Mouse (Mus musculus): ENCODE measurements around the gene Dvl2. TPM values are rescaled to one million over a fixed set of nuclear protein-coding genes. Genes with fewer than 3 reads are reported as not detected.
"Not testable (repeated sequence)": the region's sequence is repeated elsewhere in the genome, so short reads cannot be mapped to it uniquely, and the experiment has no call there.

Dvl2 gene
- polyA plus RNA-seq (2015; fragmentation: Nextera tagmentation; extraction: Ambion mirVana) = 55.0 and 56.8 TPM in 2 replicates

DNA sequence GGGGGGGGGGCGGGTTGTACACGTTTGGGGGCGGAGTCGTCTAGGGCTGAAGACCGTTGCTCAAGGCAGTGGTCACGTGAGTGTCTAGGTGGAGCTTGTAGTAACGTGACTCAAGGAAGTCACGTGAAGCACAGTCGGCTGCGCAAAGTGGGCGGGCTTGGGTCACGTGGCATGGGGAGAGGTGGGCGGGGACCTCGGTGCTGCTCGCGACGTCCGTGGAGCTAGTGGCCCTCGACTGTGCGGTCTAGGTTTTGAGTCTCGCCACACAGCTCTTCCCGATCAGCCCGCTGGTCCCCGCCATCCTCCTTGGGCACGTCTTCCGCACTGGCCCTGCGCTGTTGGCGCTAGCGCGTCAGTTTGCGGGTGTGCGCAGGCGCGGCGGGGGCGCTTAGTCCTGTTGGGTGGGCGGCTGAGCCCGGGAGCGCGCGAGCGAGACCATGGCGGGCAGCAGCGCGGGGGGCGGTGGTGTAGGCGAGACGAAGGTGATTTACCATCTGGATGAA is at the start of gene Dvl2:
TSS of gene Dvl2 (plus strand) at position 200 of the 503 bp plus-strand sequence.
- H3K4me1 ChIP-seq = peaks cover 54% of the 10 kb centered on the region
- H3K27ac ChIP-seq = peak within 1 kb of the TSS; percentile 97
- H3K4me2 ChIP-seq = peak within 1 kb of the TSS; percentile 88
- H3K9ac ChIP-seq = peak within 1 kb of the TSS; percentile 89
- no peaks in the 10 kb centered on the region for H3K9me3 ChIP-seq
- peaks cover 37% of the 10 kb centered on the region for H3K36me3 ChIP-seq
- under 1% methylated on average over 48 of the region's 48 CpGs for WGBS
- peak; percentile 59 for ATAC-seq (ENCODE audit: insufficient number of reproducible peaks, insufficient read depth, low FRiP score, low TSS enrichment, low read depth)
- H3K4me3 ChIP-seq = peak within 1 kb of the TSS; percentile 80
- no peaks in the 10 kb centered on the region for H3K27me3 ChIP-seq

DNA sequence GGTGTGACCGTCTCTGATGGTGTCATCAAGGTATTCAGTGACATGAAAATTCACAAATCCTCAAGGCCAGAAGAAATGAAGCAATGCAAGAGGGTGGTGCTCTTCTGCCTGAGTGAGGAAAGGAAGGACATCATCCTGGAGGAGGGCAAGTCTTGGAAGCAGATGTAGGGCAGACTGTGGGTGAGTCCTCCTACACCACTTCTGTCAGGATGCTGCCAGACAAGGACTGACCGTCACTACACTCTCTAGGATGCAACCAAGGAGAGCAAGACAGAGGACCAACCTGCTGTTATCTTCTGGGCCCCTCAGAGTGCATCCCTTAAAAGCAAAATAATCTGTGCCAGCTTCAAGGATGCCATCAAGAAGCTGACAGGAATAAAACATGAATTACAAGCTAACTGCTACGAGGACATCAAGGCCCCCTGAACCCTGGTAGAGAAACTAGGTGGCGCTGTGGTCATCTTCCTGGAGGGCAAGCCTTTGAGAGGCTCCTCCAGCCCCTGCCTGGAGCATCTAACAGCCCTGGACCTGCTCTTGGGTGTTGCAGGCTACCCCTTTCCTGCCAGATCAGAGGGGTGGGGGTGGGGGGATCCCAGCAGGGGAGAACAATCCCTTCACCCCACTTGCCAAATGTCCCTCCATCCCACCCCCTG is 49.5 kb upstream of the Dvl2 start:
- WGBS = 41% methylated on average over 4 of the region's 4 CpGs
- no peak overlapping the region for H3K9ac ChIP-seq
- H3K36me3 ChIP-seq = peaks cover 4% of the 10 kb centered on the region
- no peak overlapping the region for H3K4me3 ChIP-seq
- H3K9me3 ChIP-seq = no peaks in the 10 kb centered on the region
- no peaks in the 10 kb centered on the region for H3K27me3 ChIP-seq
- H3K4me2 ChIP-seq = no peak overlapping the region
- H3K27ac ChIP-seq = no peak overlapping the region
- H3K4me1 ChIP-seq = peaks cover 21% of the 10 kb centered on the region
- ATAC-seq (ENCODE audit: insufficient number of reproducible peaks, insufficient read depth, low FRiP score, low TSS enrichment, low read depth) = no peak

DNA sequence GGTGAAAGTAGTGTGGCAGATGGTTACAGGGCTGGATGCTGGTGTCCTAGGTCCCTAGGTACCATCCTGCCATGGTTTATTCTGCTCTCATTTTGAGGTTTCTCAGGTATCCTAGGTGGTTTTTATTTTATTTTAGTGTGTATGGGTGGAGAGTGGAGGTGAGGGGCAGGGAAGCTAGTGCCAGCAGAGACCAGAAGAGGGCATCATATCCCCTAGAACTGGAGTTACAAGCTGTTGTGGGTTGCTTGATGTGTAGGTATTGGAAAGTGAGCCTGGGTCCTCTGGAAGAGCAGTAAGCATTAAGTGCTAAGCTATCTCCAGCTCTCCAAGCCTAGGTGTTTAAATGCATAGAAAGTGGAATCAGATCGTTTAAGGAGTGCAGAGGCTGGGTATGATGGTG is 48.1 kb upstream of the Dvl2 start:
- Histone ChIP-seq H3K9me3 (no peaks in the 10 kb centered on the region), H3K4me1 (peaks cover 7% of the 10 kb centered on the region), H3K9ac (no peak overlapping the region), H3K36me3 (no peaks in the 10 kb centered on the region), H3K27ac (no peak overlapping the region), H3K4me2 (no peak overlapping the region), H3K27me3 (no peaks in the 10 kb centered on the region), H3K4me3 (no peak overlapping the region)
- no peak for ATAC-seq (ENCODE audit: insufficient number of reproducible peaks, insufficient read depth, low FRiP score, low TSS enrichment, low read depth)
- 41% methylated on average over 1 of the region's 1 CpGs for WGBS

DNA sequence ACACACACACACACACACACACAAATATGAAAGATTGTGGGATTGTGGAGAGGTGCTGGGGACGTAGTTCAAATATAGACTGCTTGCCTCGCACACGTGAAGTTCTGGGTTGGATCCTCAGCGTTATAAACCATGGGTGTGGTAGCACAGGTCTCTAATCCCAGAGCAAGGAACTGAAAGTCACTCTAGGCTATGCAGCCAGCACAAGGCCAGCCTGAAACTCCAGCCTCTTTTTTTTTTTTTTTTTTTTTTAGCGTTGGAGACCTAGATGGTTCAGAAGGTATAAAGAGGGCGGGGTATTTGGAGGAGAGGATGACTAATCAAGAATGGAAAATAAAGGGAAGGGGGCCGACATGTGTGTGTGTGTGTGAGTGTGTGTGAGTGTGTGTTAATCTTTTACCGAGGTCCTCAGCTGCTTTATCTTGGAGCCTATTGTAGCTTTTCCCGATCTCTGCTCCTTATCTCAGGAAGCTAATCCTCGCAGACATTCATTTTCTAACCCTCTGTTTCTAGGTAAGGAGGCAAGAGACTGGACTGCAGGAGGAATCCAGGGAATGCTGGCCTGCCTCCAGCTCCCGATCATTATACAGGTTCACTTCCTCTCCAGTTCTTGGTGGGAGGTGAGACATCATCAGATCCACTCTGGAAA is 47.0 kb upstream of the Dvl2 start:
- Histone ChIP-seq H3K4me1 (peaks cover 4% of the 10 kb centered on the region; the same call in 1 of the 2 replicates), H3K4me2 (no peak overlapping the region), H3K9ac (no peak overlapping the region), H3K4me3 (no peak overlapping the region), H3K36me3 (no peaks in the 10 kb centered on the region), H3K9me3 (no peaks in the 10 kb centered on the region), H3K27me3 (no peaks in the 10 kb centered on the region), H3K27ac (no peak overlapping the region)
- 62% methylated on average over 11 of the region's 11 CpGs for WGBS
- ATAC-seq (ENCODE audit: insufficient number of reproducible peaks, insufficient read depth, low FRiP score, low TSS enrichment, low read depth) = no peak

DNA sequence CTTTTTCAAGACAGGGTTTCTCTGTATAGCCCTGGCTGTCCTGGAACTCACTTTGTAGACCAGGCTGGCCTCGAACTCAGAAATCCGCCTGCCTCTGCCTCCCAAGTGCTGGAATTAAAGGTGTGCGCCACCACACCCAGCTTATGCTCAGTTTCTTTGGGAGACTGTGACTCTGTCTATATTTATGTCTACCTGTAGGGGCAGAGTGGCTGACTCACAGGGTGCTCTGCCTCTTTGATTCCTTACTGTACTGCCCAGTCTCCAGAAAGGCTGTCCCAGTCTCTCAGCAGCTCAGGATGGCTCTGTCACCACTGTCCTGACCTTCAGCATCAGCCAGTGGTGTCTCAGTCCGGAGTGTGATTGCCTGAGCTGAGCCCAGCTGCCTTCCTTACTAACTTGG is 44.8 kb upstream of the Dvl2 start:
- H3K36me3 ChIP-seq; H3K9ac ChIP-seq; ATAC-seq (ENCODE audit: insufficient number of reproducible peaks, insufficient read depth, low FRiP score, low TSS enrichment, low read depth); H3K27ac ChIP-seq; H3K9me3 ChIP-seq; H3K4me3 ChIP-seq; H3K27me3 ChIP-seq; H3K4me2 ChIP-seq; H3K4me1 ChIP-seq: not testable (repeated sequence)
- WGBS = 73% methylated on average over 4 of the region's 4 CpGs

DNA sequence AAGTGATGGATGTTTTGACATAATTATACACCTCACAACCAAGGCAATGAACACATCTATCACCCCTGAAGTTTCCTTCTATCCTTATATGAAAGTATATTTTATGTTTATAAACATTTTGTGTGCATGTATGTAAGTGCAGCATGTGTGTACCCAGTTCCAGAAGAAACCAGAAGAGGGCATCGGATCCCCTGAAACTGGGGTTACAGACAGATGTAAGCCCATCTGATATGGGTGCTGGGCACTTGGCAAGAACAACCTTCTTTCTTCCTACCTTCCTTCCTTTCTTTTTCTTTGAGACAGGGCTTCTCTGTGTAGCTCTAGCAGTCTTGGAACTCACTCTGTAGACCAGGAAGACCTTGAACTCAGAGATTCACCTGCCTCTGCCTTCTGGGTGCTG is 44.2 kb upstream of the Dvl2 start:
- H3K27ac ChIP-seq = no peak overlapping the region
- no peaks in the 10 kb centered on the region for H3K9me3 ChIP-seq
- no peak overlapping the region for H3K9ac ChIP-seq
- H3K4me1 ChIP-seq = no peaks in the 10 kb centered on the region
- ATAC-seq (ENCODE audit: insufficient number of reproducible peaks, insufficient read depth, low FRiP score, low TSS enrichment, low read depth) = no peak
- 83% methylated on average over 1 of the region's 1 CpGs for WGBS
- H3K4me3 ChIP-seq = no peak overlapping the region
- H3K4me2 ChIP-seq = no peak overlapping the region
- H3K27me3 ChIP-seq = peaks cover 6% of the 10 kb centered on the region; the same call in 1 of the 2 replicates
- no peaks in the 10 kb centered on the region for H3K36me3 ChIP-seq

DNA sequence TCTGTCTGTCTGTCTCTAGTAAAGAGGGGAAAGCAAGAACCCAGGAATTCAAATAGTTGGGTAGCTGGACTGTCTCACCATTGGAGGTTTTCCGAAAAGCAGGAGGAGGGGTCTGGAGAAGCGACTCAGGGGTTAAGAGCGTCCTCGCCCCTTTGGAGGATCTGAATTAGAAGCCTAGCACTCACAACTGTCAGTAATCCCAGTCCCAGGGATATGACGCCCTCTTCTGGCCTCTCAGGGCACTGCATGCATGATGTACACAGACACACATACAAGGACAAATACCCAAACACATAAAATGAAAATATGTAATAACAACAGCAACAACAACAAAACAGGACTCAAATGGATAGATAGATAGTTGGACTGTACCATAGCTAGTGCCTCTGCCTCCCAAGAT is 39.8 kb upstream of the Dvl2 start:
- Histone ChIP-seq H3K9me3 (no peaks in the 10 kb centered on the region), H3K9ac (no peak overlapping the region), H3K27me3 (peaks cover 49% of the 10 kb centered on the region), H3K27ac (no peak overlapping the region), H3K4me1 (peaks cover 5% of the 10 kb centered on the region; the same call in 1 of the 2 replicates), H3K4me2 (no peak overlapping the region), H3K36me3 (no peaks in the 10 kb centered on the region), H3K4me3 (no peak overlapping the region)
- ATAC-seq (ENCODE audit: insufficient number of reproducible peaks, insufficient read depth, low FRiP score, low TSS enrichment, low read depth) = no peak
- 25% methylated on average over 5 of the region's 5 CpGs for WGBS

DNA sequence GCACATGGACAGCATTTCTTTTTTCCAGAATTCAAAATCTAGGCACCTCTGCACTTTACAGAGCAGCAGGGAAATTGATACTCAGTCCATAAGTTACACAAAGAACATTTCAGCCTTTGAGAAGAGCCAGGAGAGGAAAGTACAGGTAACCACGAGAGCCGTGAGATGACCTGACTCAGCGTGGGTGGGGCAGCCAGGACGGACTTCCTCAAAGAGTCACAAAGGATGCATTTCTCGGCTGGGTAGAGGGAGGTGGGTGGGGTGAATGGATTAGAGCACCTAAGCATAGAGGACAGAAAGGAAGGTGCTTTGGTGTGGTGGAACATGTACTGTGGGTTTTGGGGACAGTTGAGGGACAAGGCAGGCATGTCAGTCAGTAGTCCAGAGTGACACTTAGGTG is 38.6 kb upstream of the Dvl2 start:
- 41% methylated on average over 5 of the region's 5 CpGs for WGBS
- no peaks in the 10 kb centered on the region for H3K9me3 ChIP-seq
- peaks cover 62% of the 10 kb centered on the region for H3K27me3 ChIP-seq

DNA sequence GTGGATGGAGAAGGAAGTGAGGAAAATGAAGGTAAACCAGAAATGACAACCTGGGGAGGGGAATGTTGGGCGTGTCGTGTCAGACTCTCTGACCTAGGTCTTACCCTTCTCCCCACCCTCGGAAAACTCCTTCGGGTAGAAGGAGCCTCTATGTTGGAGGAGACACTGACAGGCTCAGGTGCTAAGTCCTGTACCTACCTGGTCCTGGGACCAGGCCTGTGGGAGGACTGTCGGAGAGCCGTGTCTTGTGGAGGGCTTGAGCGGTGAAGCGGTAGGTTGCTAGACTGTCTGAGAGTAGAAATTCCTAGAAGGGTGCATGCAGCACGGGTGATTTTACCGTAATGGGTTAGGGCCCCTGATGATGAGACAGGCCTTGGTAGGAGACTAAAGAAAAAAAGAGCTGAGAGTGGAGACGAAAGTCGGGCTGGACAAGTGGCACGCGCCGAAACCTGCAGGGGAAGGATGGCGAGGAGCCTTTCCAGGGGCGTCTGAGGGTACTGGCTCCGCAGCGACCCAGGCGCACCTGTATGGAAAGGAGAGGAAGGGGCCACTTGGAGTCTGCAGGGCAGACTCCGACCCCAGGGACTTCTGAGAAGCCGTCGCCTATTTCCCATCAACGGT is 35.6 kb upstream of the Dvl2 start, which contains the start of gene Cldn7:
TSS of gene Cldn7 (plus strand) at position 130 of the 621 bp plus-strand sequence.
- Histone ChIP-seq H3K4me2 (peak within 1 kb of the TSS; percentile 59), H3K9ac (0 out of 2 replicates have a peak within 1 kb of the TSS, but pooled peaks have one; percentile 67), H3K36me3 (peaks cover 20% of the 10 kb centered on the region), H3K4me1 (peaks cover 18% of the 10 kb centered on the region), H3K9me3 (no peaks in the 10 kb centered on the region), H3K27ac (peak within 1 kb of the TSS; percentile 51; the same call in 1 of the 2 replicates), H3K27me3 (peaks cover 77% of the 10 kb centered on the region), H3K4me3 (peak within 1 kb of the TSS; percentile 42)
- WGBS = 6% methylated on average over 24 of the region's 24 CpGs
- ATAC-seq (ENCODE audit: insufficient number of reproducible peaks, insufficient read depth, low FRiP score, low TSS enrichment, low read depth) = 0 out of 2 replicates have a peak, but pooled peaks have one; percentile 16

More for the DNA sequence above, 38.6 kb upstream of the Dvl2 start:
- H3K36me3 ChIP-seq = no peaks in the 10 kb centered on the region
- no peak overlapping the region for H3K4me2 ChIP-seq
- ATAC-seq (ENCODE audit: insufficient number of reproducible peaks, insufficient read depth, low FRiP score, low TSS enrichment, low read depth) = no peak
- peaks cover 16% of the 10 kb centered on the region for H3K4me1 ChIP-seq
- no peak overlapping the region for H3K27ac ChIP-seq
- H3K4me3 ChIP-seq = no peak overlapping the region
- no peak overlapping the region for H3K9ac ChIP-seq

DNA sequence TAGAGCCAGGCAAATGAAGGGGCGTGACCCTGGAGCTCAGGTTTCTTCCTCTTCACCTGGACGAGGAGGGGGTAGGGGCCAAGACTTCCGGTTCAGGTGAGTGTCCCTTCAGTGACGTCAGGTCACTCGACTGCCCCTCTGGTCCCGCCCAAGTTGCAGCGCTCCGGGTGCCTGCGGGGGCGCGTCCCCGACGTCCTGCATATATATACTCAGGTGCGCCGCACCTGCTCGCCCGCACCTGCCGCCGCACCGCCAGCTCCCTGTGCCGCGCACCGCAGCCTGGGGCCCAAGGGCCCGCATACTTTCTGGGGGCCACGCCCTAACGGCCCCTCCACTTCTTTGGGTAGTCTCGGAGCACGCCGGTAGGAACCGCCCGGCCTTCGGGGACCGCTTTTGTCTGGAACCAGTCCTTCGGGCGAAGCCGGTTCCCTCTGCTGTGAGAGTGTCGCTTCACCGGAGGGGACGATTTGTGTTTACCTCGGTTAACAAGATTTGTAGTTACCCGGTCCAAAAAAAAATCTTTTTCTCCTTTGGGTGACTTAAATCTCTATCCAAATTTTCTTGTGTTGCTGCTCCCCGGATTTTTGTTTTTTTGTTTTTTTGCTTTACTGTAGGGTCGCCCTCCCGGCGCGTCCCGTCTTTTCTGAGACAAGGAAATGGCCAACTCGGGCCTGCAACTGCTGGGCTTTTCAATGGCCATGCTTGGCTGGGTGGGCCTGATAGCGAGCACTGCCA is 35.0 kb upstream of the Dvl2 start:
- Histone ChIP-seq H3K27ac (peak overlapping the region; percentile 51; the same call in 1 of the 2 replicates), H3K36me3 (peaks cover 27% of the 10 kb centered on the region), H3K4me2 (peak overlapping the region; percentile 59), H3K4me1 (peaks cover 18% of the 10 kb centered on the region), H3K27me3 (peaks cover 77% of the 10 kb centered on the region), H3K4me3 (peak overlapping the region; percentile 42), H3K9ac (peak overlapping the region; percentile 67), H3K9me3 (no peaks in the 10 kb centered on the region)
- 2% methylated on average over 49 of the region's 49 CpGs for WGBS
- no peak for ATAC-seq (ENCODE audit: insufficient number of reproducible peaks, insufficient read depth, low FRiP score, low TSS enrichment, low read depth)
